Mouse (Mus musculus): ENCODE data around the gene Tmem138.

Gene Tmem138

DNA sequence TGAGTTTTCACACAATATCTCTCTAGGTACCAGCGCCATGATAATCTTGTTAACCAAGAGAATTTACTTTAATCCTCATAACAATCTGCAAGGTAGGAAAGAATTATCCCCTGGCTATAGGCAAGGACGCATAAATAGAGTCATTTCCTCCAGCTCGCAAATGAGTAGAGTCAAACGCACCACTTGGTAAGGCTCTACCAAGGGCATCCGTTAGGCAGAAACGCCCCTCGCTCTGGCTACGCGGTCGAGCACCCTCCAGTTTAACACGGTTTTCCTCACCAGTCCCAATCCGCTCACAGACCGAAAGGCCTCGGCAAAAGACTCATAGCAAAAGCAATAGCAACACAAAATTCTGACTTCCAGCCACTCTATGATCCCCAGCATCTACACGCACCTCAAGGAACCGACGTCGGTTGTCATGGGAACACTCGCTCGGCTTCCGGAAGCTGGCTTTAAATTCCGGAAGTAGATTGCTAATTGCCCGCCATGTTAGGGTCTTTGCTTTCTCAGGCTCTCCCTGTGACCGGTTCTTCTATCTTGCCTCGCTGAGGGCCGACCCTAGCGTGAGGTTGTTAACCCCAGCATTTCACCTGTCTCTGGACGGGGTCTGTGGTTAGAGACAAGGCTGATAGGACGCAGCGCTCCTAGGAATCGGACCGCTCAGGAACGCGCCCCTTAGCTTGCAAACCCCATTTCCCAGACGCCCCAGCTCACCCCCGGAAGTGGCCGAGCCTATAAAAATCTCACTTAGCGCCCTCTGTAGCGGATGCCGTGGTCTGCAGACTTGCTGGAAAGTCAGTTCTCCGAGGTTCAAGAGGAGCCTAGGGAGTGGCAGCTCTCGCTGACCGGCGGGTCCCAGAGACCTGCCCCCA, at the start of gene Tmem138, which contains the start of gene Cyb561a3:
Gene Tmem138, minus strand, starts transcription at position 673 of the 872 bp plus-strand sequence.
Gene Cyb561a3, plus strand, starts transcription at position 483 of the 872 bp plus-strand sequence.
- DNase-seq, result peak; percentile 89

DNA sequence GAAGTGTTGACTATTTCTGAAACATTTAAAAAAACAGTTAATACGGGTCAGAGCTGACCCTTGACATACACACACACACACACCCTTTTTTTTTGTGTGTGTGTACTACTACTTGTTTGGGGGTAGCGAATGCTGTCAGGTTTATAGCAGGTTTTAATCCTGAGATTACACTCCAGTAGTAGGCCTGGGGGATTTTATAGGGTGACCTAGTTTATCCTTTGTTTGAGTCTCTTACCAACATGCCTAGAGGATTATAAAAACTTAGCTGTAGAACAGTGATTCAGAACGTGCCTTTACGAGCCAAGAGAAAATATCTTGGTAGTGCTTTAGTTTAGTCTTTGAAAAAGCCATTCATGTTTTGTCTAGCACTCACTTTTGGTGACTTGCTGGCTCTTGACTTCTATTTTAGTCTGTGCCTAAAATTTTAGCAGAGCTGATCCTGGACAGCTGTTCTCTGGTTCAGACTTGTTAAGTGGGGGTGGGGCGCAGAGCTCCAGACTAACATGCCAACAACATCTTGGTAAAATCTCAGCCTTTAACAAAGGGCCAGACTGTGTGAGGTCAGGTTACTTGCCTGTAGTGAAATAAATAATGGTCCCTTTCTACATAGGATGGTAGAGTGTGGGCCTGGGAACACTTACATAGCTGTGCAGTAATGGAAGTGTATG, 31.5 kb upstream of the Tmem138 start:
- no peak for DNase-seq

DNA sequence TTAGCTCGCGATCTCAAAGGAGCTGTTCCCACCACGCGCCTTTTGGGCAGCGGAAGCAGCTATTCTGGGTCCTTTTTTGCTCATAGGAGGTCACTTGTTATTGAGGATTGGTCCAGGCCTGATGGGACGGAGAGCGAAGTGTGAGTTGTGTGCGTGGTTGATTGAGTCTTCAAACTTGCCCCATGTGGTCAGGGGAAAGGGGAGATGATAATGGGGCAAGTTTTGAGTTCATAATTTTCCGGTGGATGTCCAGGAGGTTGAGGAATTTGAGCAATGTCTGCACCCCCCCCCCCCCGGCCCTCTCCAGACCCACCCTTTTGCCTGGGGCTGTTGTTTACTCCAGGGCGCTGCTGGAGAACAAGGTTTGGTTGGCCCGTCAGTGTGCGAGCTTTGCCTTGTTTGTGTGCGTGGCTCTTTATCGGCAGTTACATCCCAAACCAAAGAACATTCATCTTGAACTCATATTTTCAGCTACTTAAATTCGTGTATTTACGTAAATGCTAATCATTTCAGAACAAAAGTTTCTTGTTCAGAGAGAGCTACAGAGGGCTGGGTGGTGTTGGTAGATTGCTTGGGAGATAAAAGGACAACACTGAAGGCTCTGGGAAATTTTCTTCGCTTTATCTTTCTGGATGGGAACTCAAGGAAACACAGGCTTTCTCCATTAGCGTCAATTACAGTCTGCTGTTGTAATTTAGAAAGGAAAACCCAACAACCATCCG, 28.9 kb upstream of the Tmem138 start:
- no peak for DNase-seq

DNA sequence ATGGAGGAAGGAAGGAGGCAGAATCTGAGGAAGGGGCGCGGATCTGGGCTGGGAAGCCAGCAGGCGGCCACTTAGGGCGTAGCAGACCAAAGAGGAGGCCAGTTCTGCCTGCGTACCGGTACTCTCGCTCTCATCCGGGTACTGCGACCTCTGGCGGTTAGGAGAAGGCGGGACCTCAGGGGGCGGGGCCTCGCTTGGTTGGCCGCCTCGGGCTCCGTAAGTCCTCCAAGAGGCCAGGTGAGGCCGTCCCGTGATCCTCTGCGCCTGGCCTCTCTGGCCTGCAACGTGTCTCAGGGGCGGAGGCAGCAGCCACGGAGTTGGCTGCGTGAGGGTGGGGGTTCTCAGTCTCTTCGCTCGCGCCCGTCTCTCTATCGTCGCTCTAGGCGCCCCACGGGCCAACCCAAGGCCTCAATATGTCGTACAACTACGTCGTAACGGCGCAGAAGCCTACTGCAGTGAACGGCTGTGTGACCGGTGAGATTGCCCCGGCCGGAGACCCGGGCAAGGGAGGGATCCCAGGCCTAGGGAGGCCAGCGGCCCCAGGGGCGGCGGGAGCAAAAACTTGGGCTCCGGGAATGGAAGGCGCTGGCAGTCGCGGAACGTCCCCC, 28.2 kb upstream of the Tmem138 start, which contains the start of the genes Ddb1 and Tkfc:
Gene Ddb1, plus strand, starts transcription at position 35 of the 608 bp plus-strand sequence.
Gene Tkfc, minus strand, starts transcription at position 362 of the 608 bp plus-strand sequence.
- DNase-seq, result peak; percentile 98

- peak; percentile 26 for DNase-seq
Measured at GRCm38 (mm10) chr19:10604534-10604933, 27.4 kb upstream of the Tmem138 start.

DNA sequence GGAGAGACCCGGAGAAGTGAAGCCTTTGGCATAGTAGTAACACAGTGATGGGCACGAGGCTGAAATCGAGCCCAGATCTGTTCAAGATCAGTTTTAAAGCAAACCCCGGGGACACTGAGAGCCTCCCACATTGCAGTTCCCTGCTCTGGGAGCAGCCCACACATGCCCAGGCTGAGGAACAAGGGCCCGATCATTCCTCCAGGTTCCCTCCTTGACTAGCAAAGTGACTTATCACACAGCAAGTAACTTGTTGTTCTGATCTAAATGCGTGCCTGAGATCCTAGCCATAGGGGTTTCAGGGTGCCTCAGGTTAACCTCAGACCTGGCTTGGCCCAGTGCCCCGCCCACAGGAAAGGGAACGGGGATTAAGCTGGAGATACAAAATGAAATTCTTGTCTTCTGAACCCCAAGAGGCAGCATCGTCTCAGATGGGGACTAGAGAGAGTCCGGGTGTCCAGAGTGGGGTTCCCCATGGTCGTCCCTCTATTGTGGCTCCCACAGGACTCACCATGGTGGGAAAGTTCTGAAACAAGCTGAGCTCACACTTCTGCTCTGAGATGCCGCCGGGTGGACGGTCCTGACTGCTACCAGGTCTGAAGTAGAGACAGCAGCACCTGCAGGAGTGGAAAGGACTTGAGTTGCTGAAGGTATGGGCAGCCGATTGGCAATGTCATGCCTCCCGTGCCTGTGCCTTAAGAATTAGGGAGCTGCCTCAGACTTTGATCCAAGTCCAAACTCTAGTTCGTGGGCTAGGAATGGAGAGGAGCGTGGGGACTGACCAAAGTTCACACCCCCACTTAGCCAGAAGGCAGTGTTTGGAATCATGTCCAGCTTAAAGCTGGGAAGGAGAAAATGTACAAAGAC, 26.7 kb upstream of the Tmem138 start:
- DNase-seq, result peak; percentile 58

GRCm38 (mm10) chr19:10602787-10603186, 25.6 kb upstream of the Tmem138 start:
- DNase-seq, result peak; percentile 85

DNA sequence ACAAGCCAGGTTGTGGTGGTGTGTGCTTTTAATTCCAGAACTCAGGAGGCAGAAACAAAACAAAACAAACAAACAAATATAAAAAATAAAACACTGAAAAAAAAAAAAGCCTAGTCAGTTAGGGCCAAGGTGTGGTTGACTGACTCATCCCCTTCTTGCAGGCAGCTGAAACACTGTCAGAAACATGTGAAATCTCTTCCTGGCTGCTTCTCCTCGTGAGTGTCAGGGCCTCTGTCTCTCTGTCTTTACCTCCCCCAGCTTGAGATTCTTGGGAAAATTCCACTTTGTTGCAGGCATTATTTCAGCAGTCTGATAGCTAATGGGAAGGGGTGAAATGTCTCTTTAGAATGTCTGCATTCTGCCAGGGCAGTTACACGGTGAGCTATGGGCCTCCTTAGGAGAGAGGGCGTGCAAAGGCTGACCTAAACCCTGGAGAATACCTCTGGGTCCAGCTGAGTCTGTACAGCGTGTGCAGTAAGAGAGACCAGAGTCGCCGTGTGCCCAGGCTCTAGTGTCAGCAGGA, 25.1 kb upstream of the Tmem138 start:
- DNase-seq, result no peak

DNA sequence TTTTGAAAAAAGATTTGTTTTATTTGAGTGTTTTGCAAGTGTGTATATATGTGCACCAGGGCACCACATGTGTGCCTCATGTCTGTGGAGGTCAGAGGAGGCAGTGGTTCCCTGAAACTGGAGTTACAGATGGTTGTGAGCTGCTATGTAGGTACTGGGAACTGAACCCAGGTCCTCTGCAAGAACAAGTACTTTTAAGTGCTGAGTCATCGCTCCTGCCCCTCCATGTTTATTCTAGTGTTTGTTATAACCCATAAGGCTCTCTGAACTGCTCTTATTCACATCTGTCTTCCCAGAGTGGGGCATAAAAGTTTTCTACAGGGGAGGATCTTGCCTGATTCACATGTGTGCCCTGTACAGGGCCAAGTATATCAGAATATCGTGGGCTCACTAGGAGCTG, 22.5 kb upstream of the Tmem138 start:
- DNase-seq, result no peak

GRCm38 (mm10) chr19:10598188-10598587, 21.0 kb upstream of the Tmem138 start:
- DNase-seq, result no peak

DNA sequence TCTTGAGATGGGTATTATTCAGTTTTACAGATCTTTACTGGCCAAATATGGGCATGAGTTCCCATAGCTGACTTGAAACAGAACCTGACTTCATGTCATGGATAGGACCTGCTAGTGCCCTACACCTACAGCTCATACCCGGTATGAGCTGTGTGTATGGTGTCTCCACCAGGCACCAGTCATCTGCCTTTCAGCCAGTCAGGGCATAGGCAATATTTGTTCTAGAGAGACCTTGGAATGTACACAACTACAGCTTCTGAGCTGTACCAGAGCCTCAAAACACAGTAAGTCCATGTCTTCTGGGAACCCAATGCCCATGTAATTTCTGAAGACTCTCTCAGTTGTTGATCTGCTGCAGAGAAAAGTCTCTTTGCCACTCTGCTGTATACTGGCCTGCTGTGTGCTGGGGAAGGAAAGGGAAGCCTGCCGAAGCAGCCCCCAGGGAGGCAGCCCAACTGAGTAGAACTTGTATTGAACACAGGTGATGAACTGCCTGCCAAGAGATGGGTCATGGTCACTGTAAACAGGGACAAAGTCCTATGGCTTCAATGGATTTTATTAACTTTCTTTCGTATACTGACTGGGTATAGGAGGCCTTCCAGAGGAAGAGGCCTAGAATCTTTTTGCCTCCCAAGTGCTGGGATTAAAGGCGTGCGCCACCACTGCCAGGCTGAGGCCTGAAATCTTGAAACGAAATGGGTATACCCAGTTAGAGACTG, 14.7 kb upstream of the Tmem138 start:
- DNase-seq, result no peak

DNA sequence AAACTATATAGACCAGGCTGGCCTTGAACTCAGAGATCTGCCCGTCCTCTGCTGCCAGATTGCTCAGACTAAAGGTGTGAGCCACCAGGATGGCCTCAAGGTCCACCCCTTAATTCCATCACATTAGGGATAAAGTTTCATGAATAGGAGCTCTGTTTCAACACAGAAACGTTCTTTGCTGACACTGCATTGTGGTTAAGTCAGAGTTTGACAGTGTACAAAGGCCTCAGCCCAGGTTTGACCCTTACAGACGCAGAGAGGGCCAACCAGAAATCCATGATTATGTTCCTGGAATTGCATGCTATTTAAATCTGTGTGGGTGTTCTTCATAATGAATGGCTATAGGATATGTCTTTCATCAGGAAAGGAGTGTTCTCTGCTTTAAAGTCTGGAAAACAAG, 13.1 kb upstream of the Tmem138 start:
- DNase-seq, result no peak

DNA sequence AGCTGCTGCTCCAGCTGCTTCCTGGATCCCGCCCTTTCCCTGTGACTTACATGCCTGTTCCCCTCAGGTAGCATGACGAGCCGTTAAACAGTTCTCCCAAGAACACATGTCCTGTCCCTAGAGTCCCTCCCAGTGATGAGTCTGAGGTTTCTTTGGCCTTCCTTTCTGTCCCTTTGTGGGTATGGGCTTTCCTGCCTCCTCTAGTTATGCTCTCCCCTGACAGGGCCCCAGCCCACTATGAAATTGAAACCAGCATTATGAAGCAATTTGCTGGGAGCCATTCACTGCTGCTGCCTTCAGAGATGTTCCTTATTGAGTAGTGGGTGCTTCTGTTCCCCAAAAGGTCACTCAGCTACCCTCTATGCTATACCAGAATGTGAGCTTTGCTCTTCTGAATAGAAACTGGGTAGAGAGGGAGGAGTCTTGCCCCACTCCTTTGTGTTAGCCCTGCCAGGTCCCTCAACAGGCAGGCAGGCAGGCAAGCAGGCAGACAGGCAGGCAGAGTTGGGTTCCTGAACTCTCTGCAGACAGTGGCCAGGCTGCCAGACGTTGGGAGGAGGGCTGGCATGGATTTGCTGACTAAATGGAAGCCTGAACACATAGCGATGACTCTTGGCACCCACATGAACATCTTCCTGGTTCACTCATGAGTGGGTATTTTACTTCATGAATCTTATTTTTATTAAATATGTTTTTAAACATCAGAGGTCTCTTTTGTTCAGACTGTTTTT, 12.1 kb upstream of the Tmem138 start:
- DNase-seq, result no peak

DNA sequence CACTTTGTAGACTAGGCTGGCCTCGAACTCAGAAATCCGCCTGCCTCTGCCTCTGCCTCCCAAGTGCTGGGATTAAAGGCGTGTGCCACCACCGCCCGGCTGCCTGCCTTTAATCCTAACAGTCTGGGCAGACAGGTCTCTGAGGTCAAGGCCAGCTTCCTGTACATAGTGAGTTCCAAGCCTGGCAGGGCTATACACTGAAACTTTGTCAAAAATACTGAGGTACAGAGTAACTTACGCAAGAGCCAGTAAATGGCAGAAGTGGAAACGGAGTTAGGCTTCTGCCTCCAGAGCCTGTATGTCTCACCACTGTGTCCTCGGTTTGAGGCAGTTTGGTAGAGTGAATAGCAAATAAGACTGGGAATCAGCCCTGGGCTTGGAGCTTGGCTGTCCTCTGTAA, 10.1 kb upstream of the Tmem138 start:
- DNase-seq, result no peak

DNA sequence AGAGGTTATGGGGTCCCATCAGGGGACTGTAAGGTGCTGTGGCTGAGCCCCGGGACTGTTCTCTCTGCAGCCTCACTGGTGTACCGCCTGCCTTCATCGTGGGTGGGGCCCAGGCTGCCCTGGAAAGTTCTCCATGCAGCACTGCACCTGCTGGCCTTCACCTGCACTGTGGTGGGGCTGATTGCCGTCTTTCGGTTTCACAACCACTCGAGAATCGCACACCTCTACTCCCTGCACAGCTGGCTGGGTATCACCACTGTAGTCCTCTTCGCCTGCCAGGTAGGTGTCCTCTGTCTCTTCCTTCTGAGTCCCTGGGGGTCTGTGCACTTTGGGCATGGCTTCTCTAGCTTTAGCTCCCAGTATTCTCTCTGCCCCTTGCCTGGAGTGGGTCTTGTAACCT, 8.0 kb upstream of the Tmem138 start:
- DNase-seq, result no peak

DNA sequence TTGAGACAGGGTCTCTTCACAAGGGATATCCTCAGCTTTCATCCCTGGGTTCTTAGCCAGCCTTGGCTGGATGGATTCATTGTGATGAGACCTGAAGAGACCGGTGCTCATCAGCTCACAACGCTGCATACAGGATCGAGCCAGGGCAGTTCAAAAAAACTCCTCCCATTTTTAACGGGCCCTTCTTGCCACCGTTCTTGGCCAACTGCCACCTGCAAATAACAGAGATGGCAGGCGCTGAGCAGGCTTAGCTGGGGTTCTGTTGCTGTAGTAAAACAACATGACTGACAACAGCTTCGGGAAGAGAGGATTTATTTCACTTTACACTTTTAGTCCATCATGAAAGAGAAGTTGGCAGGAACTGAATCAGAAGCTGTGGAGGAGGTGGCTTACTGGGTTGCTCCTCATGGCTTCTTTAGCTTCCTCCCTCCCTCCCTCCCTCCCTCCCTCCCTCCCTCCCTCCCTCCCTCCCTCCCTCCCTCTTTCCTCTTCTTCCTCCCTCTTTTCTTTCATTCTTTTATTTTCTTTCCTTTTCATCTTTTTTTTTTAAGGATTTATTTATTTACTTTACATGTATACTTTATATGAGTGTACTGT, 6.5 kb upstream of the Tmem138 start:
- DNase-seq, result no peak

DNA sequence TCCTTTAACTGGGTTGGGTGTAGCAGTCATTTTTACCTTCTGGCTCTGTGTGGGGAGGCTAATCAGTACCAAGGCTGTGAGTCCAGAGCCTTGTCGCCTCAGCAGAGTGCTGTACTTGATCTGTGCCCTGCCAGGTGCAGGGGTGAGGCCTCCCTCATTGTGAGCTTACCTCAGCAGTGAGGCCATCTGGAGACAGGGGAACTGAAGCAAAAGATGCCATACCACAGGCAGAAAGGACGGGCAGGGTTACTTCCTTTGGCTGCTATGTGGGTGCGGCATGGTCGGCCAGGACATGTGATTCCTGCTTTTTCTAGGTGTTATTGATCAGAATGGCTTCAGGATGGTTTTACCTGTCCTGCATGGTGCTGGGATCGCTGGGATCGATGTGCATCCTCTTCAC, 4.8 kb upstream of the Tmem138 start:
- no peak for DNase-seq

DNA sequence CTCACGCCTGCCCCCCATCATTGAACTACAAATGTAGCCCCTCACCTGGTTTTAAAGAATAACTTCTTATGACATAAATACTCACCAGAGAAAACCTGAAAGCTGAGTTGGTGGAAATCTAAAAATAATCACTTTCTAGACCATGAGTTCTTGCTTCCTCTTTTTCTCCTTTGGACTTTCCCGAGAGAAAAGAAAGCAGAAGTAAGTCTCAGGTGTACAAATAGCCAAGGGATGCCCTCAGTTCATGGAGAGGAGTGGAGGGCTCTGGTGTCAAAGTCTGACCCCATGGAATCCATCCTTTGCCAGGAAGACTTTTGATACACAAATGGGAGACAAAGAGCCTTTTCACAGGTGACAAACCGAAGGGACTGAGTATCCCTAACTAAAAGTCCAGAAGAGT, 3.6 kb upstream of the Tmem138 start:
- no peak for DNase-seq

DNA sequence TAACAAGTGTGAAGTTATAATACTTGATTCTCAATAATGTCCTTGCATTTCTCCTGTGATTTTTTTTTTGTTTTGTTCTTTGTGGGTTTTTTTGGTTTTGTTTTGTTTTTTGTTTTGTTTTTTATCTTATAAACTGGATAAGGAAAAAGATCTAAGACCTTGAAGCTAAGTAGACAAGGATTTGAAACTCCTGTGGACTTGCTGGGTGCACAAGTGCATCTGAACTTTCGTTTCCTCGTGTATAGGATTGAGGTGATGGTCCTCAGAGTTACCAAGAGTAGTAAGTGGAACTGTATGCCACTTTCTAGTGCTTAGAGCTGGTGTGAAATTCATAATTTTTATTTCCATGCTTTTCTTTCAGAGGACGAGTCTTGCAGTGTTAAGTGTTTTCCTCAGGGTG, 2.9 kb upstream of the Tmem138 start:
- no peak for DNase-seq

GRCm38 (mm10) chr19:10569627-10570026, 7.5 kb downstream of the Tmem138 start:
- no peak for DNase-seq
